Comparison of ENCODE assay signal across 19 mouse cellular contexts in genomic region chr2:102757241-102757860, GRCm38 (mm10).
"Had no signal": no experiment of that assay in that cellular context is flagged by ENCODE, and none has a peak within 500 bp of the region (broad histone marks: within the 10 kb centered on the region; RNA-seq: fewer than 3 reads in every experiment).

No protein-coding gene starts in this region.

- H3K9me3 ChIP-seq: limb, embryonic 12.5 days; limb, embryonic 15.5 days; liver, embryonic 12.5 days; liver, embryonic 15.5 days; midbrain, embryonic 12.5 days; midbrain, embryonic 15.5 days; neural tube, embryonic 12.5 days; neural tube, embryonic 15.5 days had no signal

- ATAC-seq: liver, embryonic 12.5 days; midbrain, embryonic 15.5 days had no signal

- DNase-seq: kidney, adult 18-20 months; kidney, adult 9 months; kidney, postnatal 14 days; kidney, postnatal 4 days; lung, adult 2 months; lung, postnatal 14 days; lung, postnatal 4 days; right cerebral cortex, adult 18-20 months; right cerebral cortex, postnatal 14 days; right cerebral cortex, postnatal 4 days; thymus, postnatal 25 days had no signal

- H3K4me3 ChIP-seq: limb, embryonic 12.5 days; limb, embryonic 15.5 days; liver, embryonic 12.5 days; liver, embryonic 15.5 days; midbrain, embryonic 12.5 days; midbrain, embryonic 15.5 days; neural tube, embryonic 12.5 days; neural tube, embryonic 15.5 days had no signal

- H3K27ac ChIP-seq: limb, embryonic 12.5 days; limb, embryonic 15.5 days; liver, embryonic 12.5 days; liver, embryonic 15.5 days; midbrain, embryonic 12.5 days; midbrain, embryonic 15.5 days; neural tube, embryonic 12.5 days; neural tube, embryonic 15.5 days had no signal

- H3K9ac ChIP-seq: limb, embryonic 12.5 days; limb, embryonic 15.5 days; liver, embryonic 12.5 days; liver, embryonic 15.5 days; midbrain, embryonic 12.5 days; midbrain, embryonic 15.5 days; neural tube, embryonic 12.5 days; neural tube, embryonic 15.5 days had no signal

- H3K27me3 ChIP-seq: limb, embryonic 12.5 days; limb, embryonic 15.5 days; liver, embryonic 12.5 days; liver, embryonic 15.5 days; midbrain, embryonic 12.5 days; midbrain, embryonic 15.5 days; neural tube, embryonic 12.5 days; neural tube, embryonic 15.5 days had no signal

- H3K4me1 ChIP-seq: limb, embryonic 12.5 days; limb, embryonic 15.5 days; liver, embryonic 12.5 days; liver, embryonic 15.5 days; midbrain, embryonic 12.5 days; midbrain, embryonic 15.5 days; neural tube, embryonic 12.5 days; neural tube, embryonic 15.5 days had no signal

- H3K4me2 ChIP-seq: limb, embryonic 12.5 days; limb, embryonic 15.5 days; liver, embryonic 12.5 days; liver, embryonic 15.5 days; midbrain, embryonic 12.5 days; midbrain, embryonic 15.5 days; neural tube, embryonic 12.5 days; neural tube, embryonic 15.5 days had no signal

- H3K36me3 ChIP-seq: limb, embryonic 12.5 days; limb, embryonic 15.5 days; liver, embryonic 12.5 days; liver, embryonic 15.5 days had no signal
